Mouse (Mus musculus): ENCODE data around the gene Lrfn4.

DNA sequence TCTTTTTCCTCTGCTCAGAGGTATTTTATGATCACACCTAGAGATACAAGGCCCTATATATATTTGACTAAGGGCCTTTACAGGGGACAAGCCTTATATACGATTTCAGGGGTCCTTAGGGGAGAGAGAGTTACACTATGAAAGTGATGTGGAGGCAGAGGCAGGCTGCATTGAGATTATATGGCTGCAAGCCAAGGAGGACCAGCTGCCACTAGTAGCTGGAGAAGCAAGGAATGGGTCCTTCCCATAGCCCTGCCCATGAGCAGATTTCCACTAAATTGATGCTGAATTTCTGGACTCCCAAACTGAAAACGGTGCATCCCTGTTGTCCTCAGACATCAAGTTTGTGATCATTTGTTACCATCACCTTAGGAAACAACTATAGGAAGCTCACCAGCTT, 31.6 kb downstream of the Lrfn4 start:
- TF ChIP-seq CTCF (IDR thresholded peaks at IDR 0.05; ENCODE audit: control insufficient read depth, insufficient read depth, low read length) (no peak), POLR2A (IDR thresholded peaks at IDR 0.05; ENCODE audit: borderline replicate concordance, control insufficient read depth, low read depth, low read length) (no peak)
